Mouse (Mus musculus): ENCODE measurements around the gene Mafg. TPM values are rescaled to one million over a fixed set of nuclear protein-coding genes. Genes with fewer than 3 reads are reported as not detected.
A peak's percentile ranks its signal among the peaks of the same experiment; 100 is the strongest.

The Mafg gene
- polyA plus RNA-seq, 1 experiment from 2014 or later: 14.7 TPM

DNA sequence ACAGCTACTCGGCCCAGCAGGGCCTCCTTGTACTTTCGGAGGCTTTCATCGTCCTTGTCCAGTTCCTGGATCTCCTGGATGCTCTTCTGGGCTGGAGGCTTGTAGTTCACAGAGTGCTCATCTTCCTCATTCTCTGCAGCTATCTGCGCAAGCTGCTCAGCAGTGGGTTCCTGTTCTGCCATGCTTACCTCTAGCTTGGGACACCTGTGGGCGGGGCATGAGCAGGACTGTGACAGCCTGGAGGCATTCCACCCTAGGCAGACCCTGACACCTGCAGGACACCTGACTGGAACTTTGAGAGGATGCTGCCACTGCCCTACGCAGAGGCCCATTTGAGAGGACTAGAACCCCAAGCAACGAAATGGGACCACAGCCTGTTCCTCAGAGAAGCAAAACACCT lies 53.2 kb downstream of the Mafg start:
- peaks cover 20% of the 10 kb centered on the region for H3K4me1 ChIP-seq (ENCODE audit: control insufficient read depth, insufficient read depth, low read length)

DNA sequence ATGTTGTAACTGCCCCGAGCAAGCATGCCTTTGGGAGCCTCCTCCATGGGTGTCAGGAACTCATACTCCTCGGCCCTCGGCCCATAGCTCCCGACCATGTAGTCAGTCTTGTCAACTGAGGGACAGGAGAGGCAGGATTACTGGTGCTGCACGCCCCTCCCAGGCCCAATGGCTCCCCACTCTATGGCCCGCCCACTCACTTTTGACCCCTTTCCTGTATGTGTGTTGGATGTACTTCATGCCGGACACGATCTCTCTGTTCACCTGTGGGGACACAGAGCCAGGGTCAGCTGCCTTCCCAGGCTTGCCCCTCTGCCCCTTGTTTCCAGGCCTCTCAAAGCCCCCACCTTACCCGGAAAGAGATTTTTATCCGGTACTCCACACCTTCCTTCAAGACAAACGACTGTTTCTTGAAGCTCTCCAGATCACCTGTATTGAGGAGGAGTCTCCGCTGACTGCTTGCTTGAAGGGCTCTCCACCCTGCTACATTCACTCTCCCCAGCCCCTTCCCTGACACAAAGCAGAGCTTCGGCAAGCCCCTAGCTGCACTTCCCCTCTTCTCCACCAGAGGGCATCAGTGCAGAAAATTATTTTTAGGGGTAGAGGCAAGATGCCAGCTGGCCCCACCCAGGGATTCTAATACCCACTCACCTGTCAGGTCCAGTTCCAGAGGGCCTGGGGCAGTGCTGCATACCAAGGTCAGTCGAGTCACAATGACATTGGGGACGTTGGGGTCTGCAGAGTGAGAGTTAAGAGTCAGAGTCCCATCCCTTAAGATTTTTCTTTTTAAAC lies 53.9 kb downstream of the Mafg start:
- Histone ChIP-seq H3K9me3 (replicated peaks; ENCODE audit: control insufficient read depth, low read length) (peaks cover 3% of the 10 kb centered on the region; the same call in 1 of the 2 replicates), H3K36me3 (ENCODE audit: control insufficient read depth, insufficient read depth) (peaks cover 29% of the 10 kb centered on the region), H3K27ac (ENCODE audit: low read length) (peak overlapping the region; percentile 92), H3K27me3 (ENCODE audit: control insufficient read depth, insufficient read depth, low read length) (no peaks in the 10 kb centered on the region), H3K4me1 (ENCODE audit: control insufficient read depth, insufficient read depth, low read length) (peaks cover 24% of the 10 kb centered on the region), H3K4me3 (ENCODE audit: low read length) (peak overlapping the region; percentile 92), H3K4me2 (ENCODE audit: low read depth, low read length) (peak overlapping the region; percentile 95), H3K9ac (ENCODE audit: low read length) (peak overlapping the region; percentile 95)
- 49% methylated on average over 15 of the region's 15 CpGs for WGBS
- ATAC-seq (replicated peaks; ENCODE audit: extremely low read depth, insufficient read depth, low FRiP score): no peak

More for the DNA sequence above, 53.2 kb downstream of the Mafg start:
- peak overlapping the region; percentile 95 for H3K9ac ChIP-seq (ENCODE audit: low read length)
- 47% methylated on average over 7 of the region's 7 CpGs for whole genome bisulfite sequencing
- no peak for ATAC-seq (replicated peaks; ENCODE audit: extremely low read depth, insufficient read depth, low FRiP score)
- H3K27me3 ChIP-seq (ENCODE audit: control insufficient read depth, insufficient read depth, low read length): no peaks in the 10 kb centered on the region
- H3K4me3 ChIP-seq (ENCODE audit: low read length): peak overlapping the region; percentile 92
- H3K4me2 ChIP-seq (ENCODE audit: low read depth, low read length): peak overlapping the region; percentile 95
- peaks cover 3% of the 10 kb centered on the region; the same call in 1 of the 2 replicates for H3K9me3 ChIP-seq (replicated peaks; ENCODE audit: control insufficient read depth, low read length)
- H3K27ac ChIP-seq (ENCODE audit: low read length): peak overlapping the region; percentile 92
- peaks cover 31% of the 10 kb centered on the region for H3K36me3 ChIP-seq (ENCODE audit: control insufficient read depth, insufficient read depth)

DNA sequence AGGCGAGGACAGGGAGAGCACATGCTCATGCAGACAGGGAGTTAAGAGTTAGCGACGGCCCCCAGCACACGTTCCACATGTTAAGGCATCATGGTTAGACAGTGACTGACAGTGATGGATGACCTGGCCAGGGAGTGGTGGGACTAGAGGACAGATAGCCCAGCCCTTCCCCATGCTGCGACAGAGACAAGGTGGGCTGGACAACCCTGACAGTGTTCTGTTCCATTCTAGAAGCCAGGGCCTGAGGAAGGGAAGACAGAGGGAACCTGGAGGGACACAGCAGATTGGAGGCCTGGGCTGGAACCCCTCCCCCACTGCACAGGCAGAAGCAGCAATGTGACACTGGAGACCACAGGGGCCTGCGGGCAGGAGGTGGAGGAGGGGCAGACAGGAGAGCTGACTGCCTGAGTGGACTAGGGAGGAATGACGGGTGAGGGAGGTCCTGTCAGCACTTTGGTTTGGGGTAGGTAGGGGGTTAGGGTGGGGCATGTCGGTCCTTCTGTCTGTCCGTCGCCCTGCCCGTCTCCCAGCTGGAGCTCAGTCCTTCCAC lies 54.6 kb downstream of the Mafg start:
- no peak for ATAC-seq (replicated peaks; ENCODE audit: extremely low read depth, insufficient read depth, low FRiP score)
- Histone ChIP-seq H3K9me3 (replicated peaks; ENCODE audit: control insufficient read depth, low read length) (peaks cover under 1% of the 10 kb centered on the region; the same call in 1 of the 2 replicates), H3K9ac (ENCODE audit: low read length) (no peak overlapping the region; the same call in 1 of the 2 replicates), H3K4me1 (ENCODE audit: control insufficient read depth, insufficient read depth, low read length) (peaks cover 29% of the 10 kb centered on the region), H3K27me3 (ENCODE audit: control insufficient read depth, insufficient read depth, low read length) (no peaks in the 10 kb centered on the region), H3K4me2 (ENCODE audit: low read depth, low read length) (no peak overlapping the region), H3K4me3 (ENCODE audit: low read length) (no peak overlapping the region), H3K27ac (ENCODE audit: low read length) (no peak overlapping the region), H3K36me3 (ENCODE audit: control insufficient read depth, insufficient read depth) (peaks cover 23% of the 10 kb centered on the region)
- 61% methylated on average over 11 of the region's 11 CpGs for WGBS

GRCm38 (mm10) chr11:120578024-120578693 lies 55.2 kb downstream of the Mafg start:
- 78% methylated on average over 10 of the region's 10 CpGs for WGBS

GRCm38 (mm10) chr11:120577211-120578023 lies 56.0 kb downstream of the Mafg start:
- peaks cover 22% of the 10 kb centered on the region for H3K36me3 ChIP-seq (ENCODE audit: control insufficient read depth, insufficient read depth)
- H3K9ac ChIP-seq (ENCODE audit: low read length): no peak overlapping the region
- H3K27ac ChIP-seq (ENCODE audit: low read length): no peak overlapping the region
- WGBS: 83% methylated on average over 7 of the region's 7 CpGs
- no peak for ATAC-seq (replicated peaks; ENCODE audit: extremely low read depth, insufficient read depth, low FRiP score)
- H3K9me3 ChIP-seq (replicated peaks; ENCODE audit: control insufficient read depth, low read length): no peaks in the 10 kb centered on the region
- no peak overlapping the region for H3K4me3 ChIP-seq (ENCODE audit: low read length)
- no peaks in the 10 kb centered on the region for H3K27me3 ChIP-seq (ENCODE audit: control insufficient read depth, insufficient read depth, low read length)
- H3K4me1 ChIP-seq (ENCODE audit: control insufficient read depth, insufficient read depth, low read length): peaks cover 29% of the 10 kb centered on the region
- H3K4me2 ChIP-seq (ENCODE audit: low read depth, low read length): no peak overlapping the region

More at GRCm38 (mm10) chr11:120578024-120578693, 55.2 kb downstream of the Mafg start:
- Histone ChIP-seq H3K27ac (ENCODE audit: low read length) (no peak overlapping the region), H3K9ac (ENCODE audit: low read length) (no peak overlapping the region), H3K9me3 (replicated peaks; ENCODE audit: control insufficient read depth, low read length) (no peaks in the 10 kb centered on the region), H3K27me3 (ENCODE audit: control insufficient read depth, insufficient read depth, low read length) (no peaks in the 10 kb centered on the region), H3K4me3 (ENCODE audit: low read length) (no peak overlapping the region), H3K4me2 (ENCODE audit: low read depth, low read length) (no peak overlapping the region), H3K4me1 (ENCODE audit: control insufficient read depth, insufficient read depth, low read length) (peaks cover 29% of the 10 kb centered on the region), H3K36me3 (ENCODE audit: control insufficient read depth, insufficient read depth) (peaks cover 22% of the 10 kb centered on the region)
- no peak for ATAC-seq (replicated peaks; ENCODE audit: extremely low read depth, insufficient read depth, low FRiP score)

DNA sequence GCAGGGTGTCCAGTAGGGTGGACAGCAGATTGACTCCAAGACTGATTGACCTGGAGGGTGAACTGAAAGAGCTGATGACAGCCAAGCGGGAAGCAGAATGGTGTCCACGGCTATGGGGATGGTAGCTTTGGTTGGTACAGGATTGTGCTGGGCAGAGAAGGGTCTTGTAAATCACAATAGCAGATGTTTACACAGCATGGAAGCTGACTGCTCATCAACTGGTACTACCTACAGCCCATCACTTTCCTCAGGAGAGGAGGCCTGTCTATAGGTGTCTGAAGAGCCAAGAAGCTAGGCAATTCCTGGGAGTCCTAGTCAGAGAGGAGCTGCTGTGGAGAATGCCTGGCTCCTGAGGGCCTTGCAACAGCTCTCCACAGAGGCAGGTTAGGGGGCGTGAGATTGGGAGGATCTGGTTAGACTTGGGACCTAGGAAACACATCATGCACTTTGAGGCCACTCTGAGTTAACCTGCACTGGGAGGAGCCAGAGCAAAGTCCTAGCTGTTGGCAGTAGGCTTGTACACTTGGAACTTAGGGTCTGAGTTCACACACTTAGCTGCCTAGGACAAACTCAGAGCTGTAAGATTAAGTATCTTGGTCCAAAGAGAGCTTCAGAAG lies 56.9 kb downstream of the Mafg start:
- Histone ChIP-seq H3K4me3 (ENCODE audit: low read length) (no peak overlapping the region), H3K4me1 (ENCODE audit: control insufficient read depth, insufficient read depth, low read length) (peaks cover 29% of the 10 kb centered on the region), H3K9ac (ENCODE audit: low read length) (no peak overlapping the region), H3K36me3 (ENCODE audit: control insufficient read depth, insufficient read depth) (peaks cover 22% of the 10 kb centered on the region), H3K9me3 (replicated peaks; ENCODE audit: control insufficient read depth, low read length) (no peaks in the 10 kb centered on the region), H3K27ac (ENCODE audit: low read length) (no peak overlapping the region), H3K4me2 (ENCODE audit: low read depth, low read length) (no peak overlapping the region), H3K27me3 (ENCODE audit: control insufficient read depth, insufficient read depth, low read length) (no peaks in the 10 kb centered on the region)
- ATAC-seq (replicated peaks; ENCODE audit: extremely low read depth, insufficient read depth, low FRiP score): no peak
- 82% methylated on average over 3 of the region's 3 CpGs for WGBS

GRCm38 (mm10) chr11:120575940-120576339 lies 57.5 kb downstream of the Mafg start:
- Histone ChIP-seq H3K4me3 (ENCODE audit: low read length) (no peak overlapping the region), H3K36me3 (ENCODE audit: control insufficient read depth, insufficient read depth) (peaks cover 28% of the 10 kb centered on the region), H3K27me3 (ENCODE audit: control insufficient read depth, insufficient read depth, low read length) (no peaks in the 10 kb centered on the region), H3K4me2 (ENCODE audit: low read depth, low read length) (no peak overlapping the region), H3K27ac (ENCODE audit: low read length) (no peak overlapping the region), H3K9ac (ENCODE audit: low read length) (no peak overlapping the region), H3K4me1 (ENCODE audit: control insufficient read depth, insufficient read depth, low read length) (peaks cover 33% of the 10 kb centered on the region), H3K9me3 (replicated peaks; ENCODE audit: control insufficient read depth, low read length) (no peaks in the 10 kb centered on the region)
- ATAC-seq (replicated peaks; ENCODE audit: extremely low read depth, insufficient read depth, low FRiP score): no peak

Data from heart, embryonic 16.5 days (tissue).